Mouse (Mus musculus): Measurements from ENCODE around the gene Itpr2.

GRCm38 (mm10) chr6:146469936-146470335, 32.1 kb downstream of the Itpr2 start:
- TF ChIP-seq POLR2A (IDR thresholded peaks at IDR 0.05; ENCODE audit: borderline replicate concordance, low read depth, low read length) (no peak), CTCF (IDR thresholded peaks at IDR 0.05; ENCODE audit: low read depth, low read length) (no peak)
